Mouse (Mus musculus) thymus, adult 2 months (tissue): ENCODE measurements around the gene Ndufa11.

Experiments
- CTCF ChIP-seq: fragments of 200-500 bp; IDR thresholded peaks from 2 replicates; pipeline ENCODE4 v1.5.1; 2012; ENCODE audit warnings: mild to moderate bottlenecking, control low read depth, low read length, moderate library complexity, borderline replicate concordance; ENCODE audit not compliant: control insufficient read depth, poor library complexity, insufficient read depth; ENCODE audit errors: extremely low read depth
- POLR2A ChIP-seq: fragments of 200-500 bp; IDR thresholded peaks from 2 replicates; pipeline ENCODE4 v1.6.1; 2012; ENCODE audit warnings: mild to moderate bottlenecking, low read length, control low read depth, moderate library complexity; ENCODE audit not compliant: control insufficient read depth, poor library complexity, insufficient read depth; ENCODE audit errors: extremely low read depth

GRCm38 (mm10) chr17:56740788-56741160 is 23.2 kb downstream of the Ndufa11 start:
- TF ChIP-seq CTCF (no peak), POLR2A (no peak)
